Mouse (Mus musculus) myocyte (in vitro differentiated cells): ENCODE measurements around the gene Col4a1.

Experiments
- CEBPB ChIP-seq: IDR thresholded peaks from 2 replicates; pipeline ENCODE4 v1.6.1; 2011; ENCODE audit warnings: mild to moderate bottlenecking, moderate library complexity; ENCODE audit not compliant: poor library complexity, insufficient read depth, severe bottlenecking
- E2F4 ChIP-seq: IDR thresholded peaks from one replicate; pipeline ENCODE4 v1.6.1; 2011; ENCODE audit warnings: mild to moderate bottlenecking, control low read depth, moderate library complexity; ENCODE audit not compliant: insufficient read depth
- MAX ChIP-seq: IDR thresholded peaks from one replicate; pipeline ENCODE4 v1.6.1; 2011; ENCODE audit warnings: low read depth, mild to moderate bottlenecking, control low read depth
- MYOD1 ChIP-seq, 3 experiments: IDR thresholded peaks; one replicate each; pipeline ENCODE4 v1.6.1; 2011; ENCODE audit warnings: control low read depth in 2 of 3, low read depth in 2 of 3, mild to moderate bottlenecking in 2 of 3, moderate library complexity in 1 of 3; ENCODE audit not compliant: insufficient read length in 2 of 3, control insufficient read depth in 1 of 3
- MYOG ChIP-seq, 3 experiments: IDR thresholded peaks; one replicate each; pipeline ENCODE4 v1.6.1; 2011; ENCODE audit warnings: control low read depth in 2 of 3, low read depth in 2 of 3, mild to moderate bottlenecking in 2 of 3; ENCODE audit not compliant: insufficient read length in 2 of 3, control insufficient read depth in 1 of 3, insufficient read depth in 1 of 3
- POLR2A ChIP-seq: IDR thresholded peaks from one replicate; pipeline ENCODE4 v1.6.1; 2011; ENCODE audit warnings: low read depth, mild to moderate bottlenecking, control low read depth, moderate library complexity; ENCODE audit not compliant: insufficient read length
- POLR2AphosphoS2 ChIP-seq: IDR thresholded peaks from one replicate; pipeline ENCODE4 v1.6.1; 2011; ENCODE audit warnings: low read depth, control low read depth; ENCODE audit not compliant: insufficient read length
- REST ChIP-seq: IDR thresholded peaks from one replicate; pipeline ENCODE4 v1.6.1; 2011; ENCODE audit warnings: mild to moderate bottlenecking, control low read depth, moderate library complexity; ENCODE audit not compliant: insufficient read depth, insufficient read length
- SRF ChIP-seq: IDR thresholded peaks from one replicate; pipeline ENCODE4 v1.6.1; 2011; ENCODE audit warnings: low read depth; ENCODE audit not compliant: control insufficient read depth, insufficient read length
- TCF12 ChIP-seq: IDR thresholded peaks from one replicate; pipeline ENCODE4 v1.6.1; 2011; ENCODE audit warnings: mild to moderate bottlenecking, control low read depth; ENCODE audit not compliant: poor library complexity, insufficient read depth, severe bottlenecking
- TCF3 ChIP-seq: IDR thresholded peaks from one replicate; pipeline ENCODE4 v1.6.1; 2011; ENCODE audit warnings: low read depth, control low read depth; ENCODE audit not compliant: insufficient read length
- USF1 ChIP-seq: IDR thresholded peaks from one replicate; pipeline ENCODE4 v1.6.1; 2011; ENCODE audit warnings: low read depth, mild to moderate bottlenecking, control low read depth, moderate library complexity

GRCm38 (mm10) chr8:11227421-11227820 lies 85.2 kb downstream of the Col4a1 start:
- TF ChIP-seq POLR2A (no peak), CEBPB (no peak), POLR2AphosphoS2 (no peak), USF1 (no peak), MYOG (IDR thresholded peaks at IDR 0.05; ENCODE audit: control insufficient read depth in 1 of 3, insufficient read depth in 1 of 3, insufficient read length in 2 of 3, low read depth in 2 of 3) (no peak), SRF (no peak), TCF12 (no peak), E2F4 (no peak), MAX (no peak), REST (no peak), MYOD1 (IDR thresholded peaks at IDR 0.05; ENCODE audit: control insufficient read depth in 1 of 3, insufficient read length in 2 of 3, low read depth in 2 of 3) (no peak), TCF3 (no peak)
